Mouse (Mus musculus) liver, embryonic 11.5 days (tissue): ENCODE measurements around the gene Prr23a3. TPM values are rescaled to one million over a fixed set of nuclear protein-coding genes. Genes with fewer than 3 reads are reported as not detected.

ENCODE experiments used
- ATAC-seq: fragments of 200-750 bp; cut with Nextera tagmentation; replicated peaks from 2 replicates; pipeline ENCODE4 v1.8.0; 2017; ENCODE audit warnings: moderate number of reproducible peaks, mild to moderate bottlenecking, moderate TSS enrichment, moderate library complexity; ENCODE audit not compliant: low FRiP score
- DNase-seq: peaks from one replicate; pipeline ENCODE4 v3.0.0-alpha.2; 2017; ENCODE audit warnings: low spot score
- H3K27ac ChIP-seq: fragments of 300-500 bp; sonication (generic); 2 replicates; pipeline ENCODE4 v1.5.1; 2014; ENCODE audit warnings: mild to moderate bottlenecking, low read depth, low read length, control low read depth
- H3K27me3 ChIP-seq: fragments of 300-500 bp; sonication (generic); replicated peaks from 2 replicates; pipeline ENCODE4 v1.6.1; 2014; ENCODE audit warnings: low read length, mixed read lengths; ENCODE audit not compliant: control insufficient read depth, insufficient read depth
- H3K36me3 ChIP-seq: fragments of 300-500 bp; sonication (generic); 2 replicates; pipeline ENCODE4 v1.6.1; 2014; ENCODE audit warnings: mild to moderate bottlenecking, low read length, moderate library complexity, mixed read lengths; ENCODE audit not compliant: control insufficient read depth, insufficient read depth
- H3K4me1 ChIP-seq: fragments of 300-500 bp; sonication (generic); replicated peaks from 2 replicates; pipeline ENCODE4 v1.6.1; 2014; ENCODE audit warnings: low read length, mixed read lengths; ENCODE audit not compliant: control insufficient read depth, insufficient read depth
- H3K4me2 ChIP-seq: fragments of 300-500 bp; sonication (generic); 2 replicates; pipeline ENCODE4 v1.6.1; 2014; ENCODE audit warnings: mild to moderate bottlenecking, control low read depth, moderate library complexity
- H3K4me3 ChIP-seq: fragments of 300-500 bp; sonication (generic); 2 replicates; pipeline ENCODE4 v1.5.1; 2014; ENCODE audit warnings: low read depth, low read length, control low read depth
- H3K9ac ChIP-seq: fragments of 300-500 bp; sonication (generic); 2 replicates; pipeline ENCODE4 v1.6.1; 2014; ENCODE audit warnings: low read depth, low read length, control low read depth
- H3K9me3 ChIP-seq: fragments of 300-500 bp; sonication (generic); 2 replicates; pipeline ENCODE4 v1.6.1; 2016; ENCODE audit warnings: low read length, inconsistent platforms, mixed read lengths; ENCODE audit not compliant: control insufficient read depth
- whole genome bisulfite sequencing: fragments of 180-500 bp; shearing (Covaris S2); extraction: QIAGEN DNeasy Blood & Tissue Kit; methylation state at CpG from one replicate; pipeline ENCODE4 v1.1.7; 2014; 5-methylcytosine and 5-hydroxymethylcytosine counted together
- polyA plus RNA-seq: library from polyadenylated mRNA; unstranded; fragments of >200 nt; fragmentation: Nextera tagmentation; extraction: Ambion mirVana; gene quantifications from 2 replicates; pipeline ENCODE4 v1.2.1, GENCODE M21; 2014

The Prr23a3 gene
- polyA plus RNA-seq, 1 experiment from 2014 or later: not detected

- H3K36me3 ChIP-seq: no peaks in the 10 kb centered on the region
- 71% methylated on average over 7 of the region's 7 CpGs for WGBS
- H3K27ac ChIP-seq: no peak overlapping the region
- no peak overlapping the region for H3K9ac ChIP-seq
- no peak overlapping the region for H3K4me3 ChIP-seq
- DNase-seq (no peak), ATAC-seq (no peak)
- no peak overlapping the region for H3K4me2 ChIP-seq
- no peaks in the 10 kb centered on the region for H3K9me3 ChIP-seq
- no peaks in the 10 kb centered on the region for H3K4me1 ChIP-seq
- H3K27me3 ChIP-seq: no peaks in the 10 kb centered on the region; the same call in 1 of the 2 replicates
Measured at GRCm38 (mm10) chr9:98837537-98838074, 27.0 kb upstream of the Prr23a3 start.

GRCm38 (mm10) chr9:98842117-98842516 is 22.4 kb upstream of the Prr23a3 start, which contains the start of gene Prr23a1:
TSS of gene Prr23a1 (plus strand) at chr9:98842503.
- 47% methylated on average over 22 of the region's 22 CpGs for WGBS

GRCm38 (mm10) chr9:98856210-98856609 is 8.4 kb upstream of the Prr23a3 start, which contains the start of gene Prr23a2:
TSS of gene Prr23a2 (plus strand) at chr9:98856494.
- Histone ChIP-seq H3K9ac (no peak within 1 kb of the TSS), H3K4me3 (no peak within 1 kb of the TSS), H3K27ac (no peak within 1 kb of the TSS), H3K4me2 (no peak within 1 kb of the TSS), H3K27me3 (no peaks in the 10 kb centered on the region), H3K36me3 (no peaks in the 10 kb centered on the region), H3K4me1 (no peaks in the 10 kb centered on the region), H3K9me3 (no peaks in the 10 kb centered on the region)
- no peak; the same call in 1 of the 2 replicates for ATAC-seq
- WGBS: 55% methylated on average over 18 of the region's 18 CpGs
- DNase-seq: no peak

More at GRCm38 (mm10) chr9:98842117-98842516, 22.4 kb upstream of the Prr23a3 start, which contains the start of gene Prr23a1:
- Histone ChIP-seq H3K4me3 (no peak within 1 kb of the TSS), H3K27me3 (no peaks in the 10 kb centered on the region; the same call in 1 of the 2 replicates), H3K36me3 (no peaks in the 10 kb centered on the region), H3K9ac (no peak within 1 kb of the TSS), H3K9me3 (no peaks in the 10 kb centered on the region), H3K27ac (no peak within 1 kb of the TSS), H3K4me1 (no peaks in the 10 kb centered on the region), H3K4me2 (no peak within 1 kb of the TSS)
- DNase-seq: no peak
- ATAC-seq: no peak

GRCm38 (mm10) chr9:98863463-98863862 is 1.1 kb upstream of the Prr23a3 start:
- 60% methylated on average over 3 of the region's 3 CpGs for WGBS
- ATAC-seq: no peak

GRCm38 (mm10) chr9:98901486-98901885 is 36.9 kb downstream of the Prr23a3 start:
- DNase-seq: no peak
- 64% methylated on average over 1 of the region's 1 CpGs for WGBS
- Histone ChIP-seq H3K4me1 (no peaks in the 10 kb centered on the region), H3K27ac (no peak overlapping the region), H3K9ac (no peak overlapping the region), H3K4me2 (no peak overlapping the region), H3K27me3 (no peaks in the 10 kb centered on the region), H3K4me3 (no peak overlapping the region), H3K9me3 (peaks cover 5% of the 10 kb centered on the region; the same call in 1 of the 2 replicates), H3K36me3 (no peaks in the 10 kb centered on the region)
- no peak for ATAC-seq

More at GRCm38 (mm10) chr9:98863463-98863862, 1.1 kb upstream of the Prr23a3 start:
- Histone ChIP-seq H3K27me3 (peaks cover 7% of the 10 kb centered on the region), H3K36me3 (no peaks in the 10 kb centered on the region), H3K4me1 (no peaks in the 10 kb centered on the region), H3K4me3 (no peak overlapping the region), H3K9ac (no peak overlapping the region), H3K9me3 (no peaks in the 10 kb centered on the region), H3K4me2 (no peak overlapping the region), H3K27ac (no peak overlapping the region)
- no peak for DNase-seq

- H3K9me3 ChIP-seq: no peaks in the 10 kb centered on the region; the same call in 1 of the 2 replicates
- DNase-seq (no peak), ATAC-seq (no peak)
- H3K36me3 ChIP-seq: no peaks in the 10 kb centered on the region
- H3K27me3 ChIP-seq: no peaks in the 10 kb centered on the region
- 95% methylated on average over 2 of the region's 2 CpGs for WGBS
- no peak within 1 kb of the TSS for H3K27ac ChIP-seq
- H3K4me3 ChIP-seq: no peak within 1 kb of the TSS
- H3K9ac ChIP-seq: no peak within 1 kb of the TSS
- no peaks in the 10 kb centered on the region for H3K4me1 ChIP-seq
- no peak within 1 kb of the TSS for H3K4me2 ChIP-seq
Measured at GRCm38 (mm10) chr9:98902819-98903218, 38.3 kb downstream of the Prr23a3 start, which contains the start of gene 7420426K07Rik. TSS of gene 7420426K07Rik (plus strand) at chr9:98903119.

Other genes with a start within 250 kb of the Prr23a3 start
- gene Prr23a1, start 22.3 kb upstream of the Prr23a3 start, polyA plus RNA-seq: not detected in 2 replicates
- gene Prr23a2, start 8.3 kb upstream of the Prr23a3 start, polyA plus RNA-seq: not detected in 2 replicates
- gene 7420426K07Rik, start 38.4 kb downstream of the Prr23a3 start, polyA plus RNA-seq: not detected in 2 replicates
- not detected in 2 replicates for gene Foxl2, start 90.5 kb downstream of the Prr23a3 start, polyA plus RNA-seq
- 44.9 and 47.4 TPM in 2 replicates for gene Faim, start 121.6 kb downstream of the Prr23a3 start, polyA plus RNA-seq
- 0.12 TPM in 1 of 2 replicates, not detected in the other for gene Gm1123, start 170.9 kb downstream of the Prr23a3 start, polyA plus RNA-seq